Mouse (Mus musculus) liver, embryonic 14.5 days (tissue): ENCODE data around the gene Aass. TPM values are rescaled to one million over a fixed set of nuclear protein-coding genes. Genes with fewer than 3 reads are reported as not detected.

Experiments used
- ATAC-seq: fragments of 200-750 bp; cut with Nextera tagmentation; 2 replicates; pipeline ENCODE4 v1.8.0; 2017; ENCODE audit warnings: moderate number of reproducible peaks, mild to moderate bottlenecking, moderate library complexity; ENCODE audit not compliant: insufficient read depth
- DNase-seq, 3 experiments: peaks; one replicate each; pipeline ENCODE4 v3.0.0-alpha.2; 2012 to 2013; ENCODE audit warnings: low read depth in 3 of 3, low spot score in 3 of 3
- H3K27ac ChIP-seq: fragments of 300-500 bp; sonication (generic); 2 replicates; pipeline ENCODE4 v1.5.1; 2014; ENCODE audit warnings: moderate library complexity, mild to moderate bottlenecking, control low read depth, inconsistent platforms
- H3K27me3 ChIP-seq: fragments of 300-500 bp; sonication (generic); 2 replicates; pipeline ENCODE4 v1.6.1; 2014; ENCODE audit warnings: mild to moderate bottlenecking, low read length, moderate library complexity; ENCODE audit not compliant: control insufficient read depth, insufficient read depth
- H3K36me3 ChIP-seq: fragments of 300-500 bp; sonication (generic); replicated peaks from 2 replicates; pipeline ENCODE4 v1.6.1; 2014; ENCODE audit warnings: low read depth; ENCODE audit not compliant: control insufficient read depth, insufficient read depth
- H3K4me1 ChIP-seq, 2 experiments: fragments of 200-500 bp in 1 of 2; fragments of 300-500 bp in 1 of 2; sonication (generic) in 1 of 2; replicated peaks; 2 replicates each; pipeline ENCODE4 v1.6.1; 2012 to 2014; ENCODE audit warnings: antibody characterized with exemption in 1 of 2, inconsistent platforms in 1 of 2, low read length in 1 of 2; ENCODE audit not compliant: control insufficient read depth in 2 of 2, insufficient read depth in 2 of 2
- H3K4me2 ChIP-seq: fragments of 300-500 bp; sonication (generic); 2 replicates; pipeline ENCODE4 v1.6.1; 2014; ENCODE audit warnings: low read depth, mild to moderate bottlenecking, control low read depth, moderate library complexity
- H3K4me3 ChIP-seq, 2 experiments: fragments of 200-500 bp in 1 of 2; fragments of 300-500 bp in 1 of 2; sonication (generic) in 1 of 2; 2 replicates each; pipeline ENCODE4 v1.5.1; 2012 to 2014; ENCODE audit warnings: low read depth in 2 of 2, low read length in 2 of 2, mild to moderate bottlenecking in 2 of 2, control low read depth in 1 of 2, inconsistent platforms in 1 of 2, moderate library complexity in 1 of 2; ENCODE audit not compliant: insufficient read depth in 1 of 2
- H3K9ac ChIP-seq: fragments of 300-500 bp; sonication (generic); replicated peaks from 2 replicates; pipeline ENCODE4 v1.6.1; 2014; ENCODE audit warnings: mild to moderate bottlenecking, control low read depth, moderate library complexity
- H3K9me3 ChIP-seq: fragments of 300-500 bp; sonication (generic); 2 replicates; pipeline ENCODE4 v1.6.1; 2016; ENCODE audit warnings: low read length, mixed read lengths; ENCODE audit not compliant: control insufficient read depth
- CTCF ChIP-seq: IDR thresholded peaks from 2 replicates; pipeline ENCODE4 v1.5.1; 2016; ENCODE audit warnings: antibody characterized with exemption, low read depth, control low read depth
- EP300 ChIP-seq: IDR thresholded peaks from 2 replicates; pipeline ENCODE4 v1.6.1; 2016; ENCODE audit warnings: antibody characterized with exemption, low read depth
- WGBS: fragments of 180-500 bp; shearing (Covaris S2); extraction: QIAGEN DNeasy Blood & Tissue Kit; methylation state at CpG from one replicate; pipeline ENCODE4 v1.1.7; 2014; ENCODE audit not compliant: insufficient replicate concordance; 5-methylcytosine and 5-hydroxymethylcytosine counted together
- polyA plus RNA-seq, 2 experiments: library from polyadenylated mRNA; depleted of rRNA in 1 of 2; stranded (reverse) in 1 of 2; unstranded in 1 of 2; fragments of >200 nt; fragmentation: Nextera tagmentation in 1 of 2; extraction: Ambion mirVana in 1 of 2; gene quantifications; 2 replicates each; pipeline versions ENCODE4 v1.2.1 to v1.2.3; 2012 to 2014

Aass gene
- polyA plus RNA-seq, 2 experiments = 12.8 to 19.8 TPM

GRCm38 (mm10) chr6:23078273-23078672 is 54.5 kb downstream of the Aass start:
- TF ChIP-seq CTCF (no peak), EP300 (no peak)

DNA sequence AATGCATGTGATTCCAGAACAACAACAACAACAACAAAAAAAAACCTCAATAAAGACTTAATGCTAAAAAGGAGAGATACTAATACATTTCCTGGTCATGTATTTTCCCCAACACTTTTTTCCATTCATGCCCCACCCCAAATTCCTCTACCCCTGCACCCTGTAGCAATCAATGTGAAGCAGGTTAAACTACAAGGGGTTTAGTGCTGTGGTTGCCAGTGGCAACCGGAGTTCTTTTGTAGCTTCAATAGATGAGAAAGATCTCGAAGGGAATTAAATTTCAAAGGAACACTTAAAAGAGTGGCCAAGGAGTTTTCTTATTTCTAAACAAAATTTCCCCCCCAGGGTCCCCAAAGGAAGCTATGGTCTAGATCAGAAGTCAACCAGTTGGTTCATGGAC is 56.7 kb downstream of the Aass start:
- no peaks in the 10 kb centered on the region for H3K27me3 ChIP-seq
- ATAC-seq = no peak
- no peaks in the 10 kb centered on the region for H3K36me3 ChIP-seq
- no peak overlapping the region for H3K4me3 ChIP-seq
- TF ChIP-seq EP300 (no peak), CTCF (no peak)
- 55% methylated on average over 2 of the region's 2 CpGs for WGBS
- no peak for DNase-seq
- no peak overlapping the region for H3K9ac ChIP-seq
- no peaks in the 10 kb centered on the region for H3K4me1 ChIP-seq
- no peak overlapping the region for H3K27ac ChIP-seq
- no peak overlapping the region for H3K4me2 ChIP-seq
- no peaks in the 10 kb centered on the region for H3K9me3 ChIP-seq

More at GRCm38 (mm10) chr6:23078273-23078672, 54.5 kb downstream of the Aass start:
- Histone ChIP-seq H3K9me3 (no peaks in the 10 kb centered on the region), H3K4me3 (no peak overlapping the region), H3K4me2 (no peak overlapping the region), H3K36me3 (no peaks in the 10 kb centered on the region), H3K4me1 (no peaks in the 10 kb centered on the region), H3K27me3 (no peaks in the 10 kb centered on the region), H3K9ac (no peak overlapping the region), H3K27ac (no peak overlapping the region)
- no peak for DNase-seq
- ATAC-seq = no peak
- 48% methylated on average over 2 of the region's 2 CpGs for WGBS

- no peaks in the 10 kb centered on the region for H3K27me3 ChIP-seq
- no peak overlapping the region for H3K9ac ChIP-seq
- no peak for TF ChIP-seq CTCF
- no peak for TF ChIP-seq EP300
Observed at GRCm38 (mm10) chr6:23055734-23056133, 77.1 kb downstream of the Aass start.

GRCm38 (mm10) chr6:23048836-23049235 is 84.0 kb downstream of the Aass start:
- no peak overlapping the region for H3K4me3 ChIP-seq
- DNase-seq = no peak
- no peak overlapping the region for H3K27ac ChIP-seq
- TF ChIP-seq CTCF (no peak), EP300 (no peak)
- H3K36me3 ChIP-seq = no peaks in the 10 kb centered on the region
- 59% methylated on average over 4 of the region's 4 CpGs for WGBS
- no peak overlapping the region for H3K9ac ChIP-seq
- ATAC-seq = no peak
- H3K27me3 ChIP-seq = no peaks in the 10 kb centered on the region
- no peaks in the 10 kb centered on the region for H3K9me3 ChIP-seq
- no peak overlapping the region for H3K4me2 ChIP-seq
- no peaks in the 10 kb centered on the region for H3K4me1 ChIP-seq

More at GRCm38 (mm10) chr6:23055734-23056133, 77.1 kb downstream of the Aass start:
- Histone ChIP-seq H3K9me3 (no peaks in the 10 kb centered on the region), H3K4me3 (no peak overlapping the region), H3K4me1 (no peaks in the 10 kb centered on the region), H3K36me3 (no peaks in the 10 kb centered on the region), H3K27ac (no peak overlapping the region), H3K4me2 (no peak overlapping the region)
- no peak for ATAC-seq
- no peak for DNase-seq
- 68% methylated on average over 5 of the region's 5 CpGs for WGBS

- TF ChIP-seq CTCF = no peak
- TF ChIP-seq EP300 = no peak
Observed at GRCm38 (mm10) chr6:23028251-23028650, 104.5 kb downstream of the Aass start.

More at GRCm38 (mm10) chr6:23028251-23028650, 104.5 kb downstream of the Aass start:
- no peak for ATAC-seq
- H3K4me3 ChIP-seq = no peak overlapping the region
- no peaks in the 10 kb centered on the region for H3K9me3 ChIP-seq
- no peak overlapping the region for H3K27ac ChIP-seq
- H3K4me1 ChIP-seq = no peaks in the 10 kb centered on the region
- WGBS = 44% methylated on average over 1 of the region's 1 CpGs
- no peak overlapping the region for H3K4me2 ChIP-seq
- H3K36me3 ChIP-seq = no peaks in the 10 kb centered on the region
- no peak overlapping the region for H3K9ac ChIP-seq
- no peak for DNase-seq
- H3K27me3 ChIP-seq = no peaks in the 10 kb centered on the region

Other genes with a start within 250 kb of the Aass start
- gene Fezf1, start 115.4 kb upstream of the Aass start, polyA plus RNA-seq (2012; rRNA removed) = not detected in 2 replicates
- gene Fezf1, start 115.4 kb upstream of the Aass start, polyA plus RNA-seq (2014; fragmentation: Nextera tagmentation; extraction: Ambion mirVana) = not detected in 2 replicates